Mouse (Mus musculus): ENCODE measurements at regions not wholly inside any gene's neighbourhood (a gene's known extent, or its start where the extent isn't known, plus 50 kb on each side); places are given as distances from the start of the nearest gene placed in this dataset.
A peak's percentile ranks its signal among the peaks of the same experiment; 100 is the strongest.

GRCm38 (mm10) chr10:119146342-119146741 lies 93.5 kb downstream of the Cand1 start:
- Histone ChIP-seq H3K36me3 (no peaks in the 10 kb centered on the region), H3K9me3 (replicated peaks) (no peaks in the 10 kb centered on the region), H3K4me3 (replicated peaks) (no peak overlapping the region), H3K27me3 (replicated peaks) (no peaks in the 10 kb centered on the region), H3K4me1 (no peaks in the 10 kb centered on the region), H3K9ac (replicated peaks) (no peak overlapping the region), H3K4me2 (no peak overlapping the region), H3K27ac (replicated peaks) (no peak overlapping the region)
- no peak; the same call in 1 of the 2 replicates for ATAC-seq (ENCODE audit: low FRiP score)
- WGBS: 50% methylated on average over 6 of the region's 6 CpGs

GRCm38 (mm10) chr10:119142866-119143265 lies 97.0 kb downstream of the Cand1 start:
- no peak overlapping the region for H3K27ac ChIP-seq (replicated peaks)
- H3K36me3 ChIP-seq: no peaks in the 10 kb centered on the region
- no peaks in the 10 kb centered on the region for H3K27me3 ChIP-seq (replicated peaks)
- H3K4me2 ChIP-seq: no peak overlapping the region
- H3K9ac ChIP-seq (replicated peaks): no peak overlapping the region
- H3K4me3 ChIP-seq (replicated peaks): no peak overlapping the region
- 98% methylated on average over 6 of the region's 6 CpGs for WGBS
- ATAC-seq (ENCODE audit: low FRiP score): no peak
- H3K9me3 ChIP-seq (replicated peaks): no peaks in the 10 kb centered on the region
- H3K4me1 ChIP-seq: no peaks in the 10 kb centered on the region

GRCm38 (mm10) chr10:119142307-119142706 lies 97.5 kb downstream of the Cand1 start:
- no peaks in the 10 kb centered on the region for H3K27me3 ChIP-seq (replicated peaks)
- no peak overlapping the region for H3K27ac ChIP-seq (replicated peaks)
- no peak overlapping the region for H3K9ac ChIP-seq (replicated peaks)
- no peaks in the 10 kb centered on the region for H3K9me3 ChIP-seq (replicated peaks)
- H3K4me1 ChIP-seq: no peaks in the 10 kb centered on the region
- 90% methylated on average over 5 of the region's 5 CpGs for WGBS
- H3K36me3 ChIP-seq: no peaks in the 10 kb centered on the region
- H3K4me2 ChIP-seq: no peak overlapping the region
- H3K4me3 ChIP-seq (replicated peaks): no peak overlapping the region
- ATAC-seq (ENCODE audit: low FRiP score): no peak

- Histone ChIP-seq H3K9ac (replicated peaks) (no peak overlapping the region), H3K4me1 (peaks cover 2% of the 10 kb centered on the region), H3K4me3 (replicated peaks) (no peak overlapping the region), H3K36me3 (no peaks in the 10 kb centered on the region), H3K27ac (replicated peaks) (no peak overlapping the region), H3K4me2 (no peak overlapping the region), H3K27me3 (replicated peaks) (no peaks in the 10 kb centered on the region), H3K9me3 (replicated peaks) (no peaks in the 10 kb centered on the region)
- WGBS: 88% methylated on average over 6 of the region's 6 CpGs
- no peak for ATAC-seq (ENCODE audit: low FRiP score)
Observed at GRCm38 (mm10) chr10:119138237-119138636, 101.6 kb downstream of the Cand1 start.

GRCm38 (mm10) chr10:119135489-119135924 lies 104.3 kb downstream of the Cand1 start:
- no peak overlapping the region for H3K27ac ChIP-seq (replicated peaks)

GRCm38 (mm10) chr10:119134797-119135488 lies 104.9 kb downstream of the Cand1 start:
- Histone ChIP-seq H3K27me3 (replicated peaks) (no peaks in the 10 kb centered on the region), H3K4me3 (replicated peaks) (no peak overlapping the region), H3K36me3 (no peaks in the 10 kb centered on the region), H3K4me2 (no peak overlapping the region), H3K9ac (replicated peaks) (no peak overlapping the region), H3K4me1 (peaks cover 6% of the 10 kb centered on the region), H3K9me3 (replicated peaks) (no peaks in the 10 kb centered on the region), H3K27ac (replicated peaks) (no peak overlapping the region)
- no peak for ATAC-seq (ENCODE audit: low FRiP score)
- WGBS: 61% methylated on average over 10 of the region's 10 CpGs

More at GRCm38 (mm10) chr10:119135489-119135924, 104.3 kb downstream of the Cand1 start:
- no peak for ATAC-seq (ENCODE audit: low FRiP score)
- WGBS: 40% methylated on average over 11 of the region's 11 CpGs
- Histone ChIP-seq H3K4me2 (peak overlapping the region; percentile 1; the same call in 1 of the 2 replicates), H3K4me1 (peaks cover 6% of the 10 kb centered on the region), H3K9ac (replicated peaks) (no peak overlapping the region), H3K27me3 (replicated peaks) (no peaks in the 10 kb centered on the region), H3K36me3 (no peaks in the 10 kb centered on the region), H3K4me3 (replicated peaks) (no peak overlapping the region), H3K9me3 (replicated peaks) (no peaks in the 10 kb centered on the region)

- Histone ChIP-seq H3K36me3 (no peaks in the 10 kb centered on the region), H3K4me2 (peak overlapping the region; percentile 35), H3K4me1 (peaks cover 6% of the 10 kb centered on the region), H3K9me3 (replicated peaks) (no peaks in the 10 kb centered on the region), H3K9ac (replicated peaks) (no peak overlapping the region), H3K27me3 (replicated peaks) (no peaks in the 10 kb centered on the region), H3K27ac (replicated peaks) (no peak overlapping the region), H3K4me3 (replicated peaks) (no peak overlapping the region)
- WGBS: 40% methylated on average over 16 of the region's 16 CpGs
- ATAC-seq (ENCODE audit: low FRiP score): no peak
Observed at GRCm38 (mm10) chr10:119131977-119132376, 107.9 kb downstream of the Cand1 start.

- Histone ChIP-seq H3K27ac (replicated peaks) (no peak overlapping the region), H3K27me3 (replicated peaks) (no peaks in the 10 kb centered on the region), H3K4me1 (peaks cover 4% of the 10 kb centered on the region; the same call in 1 of the 2 replicates), H3K4me2 (no peak overlapping the region), H3K9me3 (replicated peaks) (no peaks in the 10 kb centered on the region), H3K4me3 (replicated peaks) (no peak overlapping the region), H3K9ac (replicated peaks) (no peak overlapping the region), H3K36me3 (no peaks in the 10 kb centered on the region)
- no peak for ATAC-seq (ENCODE audit: low FRiP score)
- WGBS: 72% methylated on average over 6 of the region's 6 CpGs
Observed at GRCm38 (mm10) chr10:119130676-119131075, 109.2 kb downstream of the Cand1 start.

GRCm38 (mm10) chr10:119128035-119128434 lies 111.8 kb downstream of the Cand1 start:
- Histone ChIP-seq H3K9me3 (replicated peaks) (no peaks in the 10 kb centered on the region), H3K4me3 (replicated peaks) (no peak overlapping the region), H3K27ac (replicated peaks) (no peak overlapping the region), H3K4me1 (0 out of 2 replicates have a peak, but pooled peaks cover 4% of the 10 kb centered on the region), H3K36me3 (no peaks in the 10 kb centered on the region), H3K9ac (replicated peaks) (no peak overlapping the region), H3K27me3 (replicated peaks) (no peaks in the 10 kb centered on the region), H3K4me2 (no peak overlapping the region)
- ATAC-seq (ENCODE audit: low FRiP score): no peak
- 95% methylated on average over 3 of the region's 3 CpGs for WGBS

- no peaks in the 10 kb centered on the region for H3K27me3 ChIP-seq (replicated peaks)
- H3K4me1 ChIP-seq: no peaks in the 10 kb centered on the region
- WGBS: 23% methylated on average over 5 of the region's 5 CpGs
- H3K9ac ChIP-seq (replicated peaks): no peak overlapping the region
- H3K4me3 ChIP-seq (replicated peaks): no peak overlapping the region
- H3K36me3 ChIP-seq: no peaks in the 10 kb centered on the region
- H3K4me2 ChIP-seq: no peak overlapping the region
- no peak for ATAC-seq (ENCODE audit: low FRiP score)
- no peaks in the 10 kb centered on the region for H3K9me3 ChIP-seq (replicated peaks)
- no peak overlapping the region for H3K27ac ChIP-seq (replicated peaks)
Observed at GRCm38 (mm10) chr10:119123517-119123916, 116.3 kb downstream of the Cand1 start.

- Histone ChIP-seq H3K27ac (replicated peaks) (no peak overlapping the region), H3K4me3 (replicated peaks) (no peak overlapping the region), H3K9ac (replicated peaks) (no peak overlapping the region), H3K36me3 (no peaks in the 10 kb centered on the region), H3K4me2 (no peak overlapping the region), H3K27me3 (replicated peaks) (no peaks in the 10 kb centered on the region), H3K4me1 (no peaks in the 10 kb centered on the region), H3K9me3 (replicated peaks) (no peaks in the 10 kb centered on the region)
- no peak for ATAC-seq (ENCODE audit: low FRiP score)
- WGBS: 83% methylated on average over 8 of the region's 8 CpGs
Observed at GRCm38 (mm10) chr10:119122347-119122746, 117.5 kb downstream of the Cand1 start.

GRCm38 (mm10) chr10:119121575-119121974 lies 118.3 kb downstream of the Cand1 start:
- H3K9ac ChIP-seq (replicated peaks): no peak overlapping the region
- H3K4me3 ChIP-seq (replicated peaks): no peak overlapping the region
- 64% methylated on average over 6 of the region's 6 CpGs for WGBS
- H3K27me3 ChIP-seq (replicated peaks): no peaks in the 10 kb centered on the region
- H3K9me3 ChIP-seq (replicated peaks): no peaks in the 10 kb centered on the region
- H3K36me3 ChIP-seq: no peaks in the 10 kb centered on the region
- no peak for ATAC-seq (ENCODE audit: low FRiP score)
- no peak overlapping the region for H3K27ac ChIP-seq (replicated peaks)
- H3K4me2 ChIP-seq: no peak overlapping the region
- no peaks in the 10 kb centered on the region for H3K4me1 ChIP-seq

All from neural tube, embryonic 15.5 days (tissue).